Mouse (Mus musculus) limb, embryonic 14.5 days (tissue): ENCODE data around the gene Begain. TPM values are rescaled to one million over a fixed set of nuclear protein-coding genes. Genes with fewer than 3 reads are reported as not detected.

Experiments
- ATAC-seq: fragments of 200-750 bp; cut with Nextera tagmentation; 2 replicates; pipeline ENCODE4 v1.8.0; 2017; ENCODE audit warnings: low read depth, moderate number of reproducible peaks, moderate TSS enrichment; ENCODE audit not compliant: low FRiP score
- DNase-seq: peaks from one replicate; pipeline ENCODE4 v3.0.0-alpha.2; 2015; ENCODE audit warnings: low spot score
- H3K27ac ChIP-seq: fragments of 300-500 bp; sonication (generic); replicated peaks from 2 replicates; pipeline ENCODE4 v1.5.1; 2014; ENCODE audit warnings: low read depth, mild to moderate bottlenecking, low read length, moderate library complexity, mixed read lengths
- H3K27me3 ChIP-seq: fragments of 300-500 bp; sonication (generic); 2 replicates; pipeline ENCODE4 v1.6.1; 2014; ENCODE audit warnings: low read length, mixed read lengths; ENCODE audit not compliant: control insufficient read depth, insufficient read depth
- H3K36me3 ChIP-seq: fragments of 300-500 bp; sonication (generic); 2 replicates; pipeline ENCODE4 v1.6.1; 2014; ENCODE audit warnings: mild to moderate bottlenecking, low read length, moderate library complexity, mixed read lengths; ENCODE audit not compliant: control insufficient read depth, insufficient read depth
- H3K4me1 ChIP-seq: fragments of 300-500 bp; sonication (generic); 2 replicates; pipeline ENCODE4 v1.6.1; 2014; ENCODE audit warnings: antibody characterized with exemption, low read length, mixed read lengths; ENCODE audit not compliant: control insufficient read depth, insufficient read depth
- H3K4me2 ChIP-seq: fragments of 300-500 bp; sonication (generic); replicated peaks from 2 replicates; pipeline ENCODE4 v1.6.1; 2014; ENCODE audit warnings: low read depth, mild to moderate bottlenecking, low read length, moderate library complexity; ENCODE audit not compliant: severe bottlenecking
- H3K4me3 ChIP-seq: fragments of 300-500 bp; sonication (generic); replicated peaks from 2 replicates; pipeline ENCODE4 v1.5.1; 2014; ENCODE audit warnings: low read length
- H3K9ac ChIP-seq: fragments of 300-500 bp; sonication (generic); 2 replicates; pipeline ENCODE4 v1.6.1; 2014; ENCODE audit warnings: mild to moderate bottlenecking, low read depth, low read length, moderate library complexity; ENCODE audit not compliant: severe bottlenecking
- H3K9me3 ChIP-seq: fragments of 300-500 bp; sonication (generic); 2 replicates; pipeline ENCODE4 v1.6.1; 2016; ENCODE audit warnings: low read length; ENCODE audit not compliant: control insufficient read depth
- POLR2A ChIP-seq: fragments of 200-500 bp; IDR thresholded peaks from 2 replicates; pipeline ENCODE4 v1.8.0; 2012; ENCODE audit warnings: inconsistent platforms, mild to moderate bottlenecking, moderate library complexity, borderline replicate concordance; ENCODE audit not compliant: insufficient read depth, insufficient read length; ENCODE audit errors: extremely low read depth
- WGBS: fragments of 180-500 bp; shearing (Covaris S2); extraction: QIAGEN DNeasy Blood & Tissue Kit; methylation state at CpG from one replicate; pipeline ENCODE4 v1.1.7; 2014; 5-methylcytosine and 5-hydroxymethylcytosine counted together
- polyA plus RNA-seq, 2 experiments: library from polyadenylated mRNA; depleted of rRNA in 1 of 2; stranded (reverse) in 1 of 2; unstranded in 1 of 2; fragments of >200 nt; fragmentation: Nextera tagmentation in 1 of 2; extraction: Ambion mirVana in 1 of 2; gene quantifications; 2 replicates each; pipeline versions ENCODE4 v1.2.1 to v1.2.3; 2012 to 2014

Begain gene
- polyA plus RNA-seq, 2 experiments, result 16.5 to 45.0 TPM

GRCm38 (mm10) chr12:109057736-109058135, 10.3 kb downstream of the Begain start:
- Histone ChIP-seq H3K27me3 (peaks cover 39% of the 10 kb centered on the region), H3K4me1 (peaks cover 5% of the 10 kb centered on the region; the same call in 1 of the 2 replicates), H3K4me3 (no peak overlapping the region), H3K4me2 (no peak overlapping the region), H3K36me3 (no peaks in the 10 kb centered on the region), H3K9ac (no peak overlapping the region), H3K9me3 (no peaks in the 10 kb centered on the region), H3K27ac (no peak overlapping the region)
- no peak for TF ChIP-seq POLR2A
- ATAC-seq (no peak), DNase-seq (no peak)
- WGBS, result 59% methylated on average over 4 of the region's 4 CpGs

- Histone ChIP-seq H3K9me3 (no peaks in the 10 kb centered on the region), H3K4me2 (peak overlapping the region; percentile 96), H3K27ac (no peak overlapping the region), H3K9ac (peak overlapping the region; percentile 67), H3K27me3 (peaks cover 71% of the 10 kb centered on the region), H3K4me1 (peaks cover 7% of the 10 kb centered on the region; the same call in 1 of the 2 replicates), H3K4me3 (peak overlapping the region; percentile 56), H3K36me3 (no peaks in the 10 kb centered on the region)
- ATAC-seq, result peak; percentile 32; the same call in 1 of the 2 replicates
- under 1% methylated on average over 48 of the region's 105 CpGs for WGBS
- DNase-seq, result no peak
- no peak for TF ChIP-seq POLR2A
Measured at GRCm38 (mm10) chr12:109053020-109053806, 14.8 kb downstream of the Begain start.

GRCm38 (mm10) chr12:109049949-109050348, 18.1 kb downstream of the Begain start:
- ATAC-seq, result no peak
- Histone ChIP-seq H3K4me1 (peaks cover 7% of the 10 kb centered on the region; the same call in 1 of the 2 replicates), H3K9ac (no peak overlapping the region), H3K27ac (no peak overlapping the region), H3K4me2 (no peak overlapping the region), H3K9me3 (no peaks in the 10 kb centered on the region), H3K36me3 (no peaks in the 10 kb centered on the region), H3K27me3 (peaks cover 54% of the 10 kb centered on the region), H3K4me3 (no peak overlapping the region)
- DNase-seq, result no peak
- WGBS, result 88% methylated on average over 4 of the region's 4 CpGs
- no peak for TF ChIP-seq POLR2A

- DNase-seq (no peak), ATAC-seq (no peak)
- H3K27ac ChIP-seq, result no peak overlapping the region
- WGBS, result 86% methylated on average over 7 of the region's 7 CpGs
- no peaks in the 10 kb centered on the region for H3K9me3 ChIP-seq
- no peak overlapping the region for H3K9ac ChIP-seq
- H3K4me3 ChIP-seq, result no peak overlapping the region
- no peak for TF ChIP-seq POLR2A
- H3K4me1 ChIP-seq, result no peaks in the 10 kb centered on the region
- peaks cover 10% of the 10 kb centered on the region; the same call in 1 of the 2 replicates for H3K27me3 ChIP-seq
- no peak overlapping the region for H3K4me2 ChIP-seq
- no peaks in the 10 kb centered on the region for H3K36me3 ChIP-seq
Measured at GRCm38 (mm10) chr12:109045581-109045980, 22.4 kb downstream of the Begain start.

GRCm38 (mm10) chr12:109044497-109044896, 23.5 kb downstream of the Begain start:
- Histone ChIP-seq H3K27me3 (no peaks in the 10 kb centered on the region), H3K4me3 (no peak overlapping the region), H3K4me1 (no peaks in the 10 kb centered on the region), H3K36me3 (no peaks in the 10 kb centered on the region), H3K9me3 (no peaks in the 10 kb centered on the region), H3K27ac (no peak overlapping the region), H3K4me2 (no peak overlapping the region), H3K9ac (no peak overlapping the region)
- DNase-seq (no peak), ATAC-seq (no peak)
- WGBS, result 28% methylated on average over 5 of the region's 5 CpGs
- no peak for TF ChIP-seq POLR2A
